Mouse (Mus musculus) testis, adult 2 months (tissue): ENCODE measurements at regions not wholly inside any gene's neighbourhood (a gene's known extent, or its start where the extent isn't known, plus 50 kb on each side); places are given as distances from the start of the nearest gene placed in this dataset.

ENCODE experiments used
- CTCF ChIP-seq: fragments of 200-500 bp; IDR thresholded peaks from 2 replicates; pipeline ENCODE4 v1.5.1; 2012; ENCODE audit warnings: low read depth, mild to moderate bottlenecking, inconsistent platforms, low read length, moderate library complexity; ENCODE audit not compliant: control insufficient read depth, insufficient read depth, insufficient replicate concordance
- POLR2A ChIP-seq: fragments of 200-500 bp; IDR thresholded peaks from 2 replicates; pipeline ENCODE4 v1.6.1; 2012; ENCODE audit warnings: low read depth, mild to moderate bottlenecking, inconsistent platforms, low read length, moderate library complexity; ENCODE audit not compliant: control insufficient read depth

GRCm38 (mm10) chr3:8746677-8747076 is 863.2 kb downstream of the Zfp704 start:
- TF ChIP-seq POLR2A (no peak), CTCF (no peak)
